Mouse (Mus musculus) thymus, adult 2 months (tissue): ENCODE measurements around the gene Lrrc7.

Source experiments
- CTCF ChIP-seq: fragments of 200-500 bp; IDR thresholded peaks from 2 replicates; pipeline ENCODE4 v1.5.1; 2012; ENCODE audit warnings: mild to moderate bottlenecking, control low read depth, low read length, moderate library complexity, borderline replicate concordance; ENCODE audit not compliant: control insufficient read depth, poor library complexity, insufficient read depth; ENCODE audit errors: extremely low read depth
- POLR2A ChIP-seq: fragments of 200-500 bp; IDR thresholded peaks from 2 replicates; pipeline ENCODE4 v1.6.1; 2012; ENCODE audit warnings: mild to moderate bottlenecking, low read length, control low read depth, moderate library complexity; ENCODE audit not compliant: control insufficient read depth, poor library complexity, insufficient read depth; ENCODE audit errors: extremely low read depth

GRCm38 (mm10) chr3:158035866-158036265, 526.2 kb downstream of the Lrrc7 start:
- TF ChIP-seq CTCF: no peak
- no peak for TF ChIP-seq POLR2A
